Mouse (Mus musculus): ENCODE data around the gene Grhl3. TPM values are rescaled to one million over a fixed set of nuclear protein-coding genes. Genes with fewer than 3 reads are reported as not detected.
A peak's percentile ranks its signal among the peaks of the same experiment; 100 is the strongest.

Grhl3 gene
- polyA plus RNA-seq, 1 experiment from 2014 or later = 4.3 TPM

DNA sequence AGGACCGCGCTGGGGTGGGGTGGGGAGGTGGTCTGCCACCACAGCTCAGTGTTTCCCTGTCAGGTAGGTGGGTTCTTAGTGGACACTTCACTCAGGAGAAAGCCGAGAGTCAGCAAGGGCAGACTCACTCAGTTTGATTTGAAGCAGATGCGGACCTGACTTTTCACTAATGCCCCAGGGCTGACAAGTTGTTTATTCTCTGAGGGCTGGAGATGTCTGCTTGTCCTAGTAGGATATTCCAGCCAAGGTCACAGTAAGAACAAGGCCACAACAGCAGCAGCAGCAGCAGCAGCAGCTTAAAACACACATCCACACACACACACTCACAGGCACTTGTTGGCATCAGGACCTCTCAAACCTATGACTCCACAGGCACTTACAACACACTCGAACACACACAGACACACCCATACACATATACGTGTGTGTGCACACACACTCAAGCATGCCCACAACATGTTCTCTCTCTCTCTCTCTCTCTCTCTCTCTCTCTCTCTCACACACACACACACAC, 2.3 kb downstream of the Grhl3 start:
- Histone ChIP-seq H3K27me3 (peaks cover 76% of the 10 kb centered on the region), H3K36me3 (no peaks in the 10 kb centered on the region), H3K27ac (no peak overlapping the region), H3K9ac (no peak overlapping the region), H3K4me3 (no peak overlapping the region), H3K4me1 (peaks cover 49% of the 10 kb centered on the region), H3K4me2 (peak overlapping the region; percentile 66; the same call in 1 of the 2 replicates), H3K9me3 (no peaks in the 10 kb centered on the region)
- 0 out of 2 replicates have a peak, but pooled peaks have one; percentile 1 for ATAC-seq (ENCODE audit: borderline replicate concordance, extremely low read depth, low FRiP score, low TSS enrichment)
- 37% methylated on average over 6 of the region's 6 CpGs for WGBS

DNA sequence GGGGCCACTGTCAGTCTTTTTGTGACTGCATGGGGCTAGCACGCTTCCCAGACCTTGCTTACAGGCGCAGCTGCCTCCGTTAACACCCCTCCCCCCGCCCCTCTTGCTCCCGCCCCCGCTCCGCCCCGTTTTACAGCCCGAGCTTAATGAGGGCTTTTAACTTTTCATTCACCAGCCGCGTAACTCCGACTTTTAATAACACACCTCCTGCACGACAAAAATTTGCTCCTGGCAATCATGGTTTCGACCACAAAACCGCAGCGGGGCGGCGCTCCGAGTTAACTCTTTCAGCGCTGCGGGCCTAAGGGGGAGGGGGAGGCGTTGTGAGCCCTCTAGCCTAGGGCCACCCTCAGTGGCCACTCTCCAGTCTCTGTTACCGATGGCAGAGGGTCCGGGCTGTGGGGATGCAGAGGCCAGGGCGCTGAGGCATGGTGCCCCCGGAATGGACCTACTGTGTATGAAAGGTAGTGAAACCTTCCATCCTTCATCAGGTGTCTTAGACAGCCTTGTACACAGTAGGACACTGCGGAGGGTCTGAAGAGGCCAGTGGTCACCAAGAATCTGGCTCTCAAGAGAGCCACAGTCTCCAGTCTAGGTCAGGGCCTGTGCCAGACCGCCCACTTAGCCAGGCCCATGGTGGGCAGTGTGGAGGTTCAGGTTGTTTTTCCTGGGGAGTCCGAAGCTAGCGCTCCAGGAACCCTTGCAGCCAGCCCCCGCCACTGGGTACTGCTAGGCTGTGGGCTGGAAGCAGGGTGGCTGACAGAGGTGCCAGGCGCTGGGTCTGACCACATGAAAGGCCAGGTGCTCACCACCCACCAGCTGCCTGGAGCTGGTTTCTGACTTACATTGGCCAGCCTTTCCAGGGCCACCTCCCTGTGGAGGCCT, 3.0 kb downstream of the Grhl3 start:
- Histone ChIP-seq H3K9ac (peak overlapping the region; percentile 38), H3K4me2 (peak overlapping the region; percentile 66), H3K4me1 (peaks cover 55% of the 10 kb centered on the region), H3K4me3 (peak overlapping the region; percentile 32), H3K27me3 (peaks cover 70% of the 10 kb centered on the region), H3K36me3 (no peaks in the 10 kb centered on the region), H3K27ac (peak overlapping the region; percentile 46; the same call in 1 of the 2 replicates), H3K9me3 (no peaks in the 10 kb centered on the region)
- 12% methylated on average over 32 of the region's 32 CpGs for WGBS
- peak; percentile 39 for ATAC-seq (ENCODE audit: borderline replicate concordance, extremely low read depth, low FRiP score, low TSS enrichment)

DNA sequence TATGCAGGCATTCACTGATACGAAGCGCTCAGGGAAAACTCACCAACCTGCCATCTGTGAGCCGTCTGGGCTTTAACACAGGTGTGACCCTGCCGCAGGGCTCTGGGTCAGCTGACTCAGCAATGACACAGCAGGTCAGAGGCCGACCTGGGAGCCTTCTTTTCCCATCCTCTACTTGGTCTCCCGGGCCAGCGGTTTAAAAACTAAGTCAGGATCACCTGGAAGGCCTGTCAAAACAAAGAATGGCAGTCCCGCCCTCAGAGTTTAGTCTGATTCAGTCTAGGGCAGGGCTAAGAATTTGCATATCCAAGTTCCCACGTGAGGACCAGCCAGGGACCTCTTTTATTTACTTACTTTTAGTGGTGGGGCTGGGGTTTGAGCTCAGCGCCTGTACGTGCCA, 4.2 kb downstream of the Grhl3 start:
- Histone ChIP-seq H3K4me3 (no peak overlapping the region), H3K4me1 (peaks cover 64% of the 10 kb centered on the region), H3K9ac (no peak overlapping the region), H3K9me3 (no peaks in the 10 kb centered on the region), H3K4me2 (peak overlapping the region; percentile 66; the same call in 1 of the 2 replicates), H3K27ac (no peak overlapping the region), H3K27me3 (peaks cover 60% of the 10 kb centered on the region), H3K36me3 (no peaks in the 10 kb centered on the region)
- 6% methylated on average over 11 of the region's 11 CpGs for WGBS
- no peak for ATAC-seq (ENCODE audit: borderline replicate concordance, extremely low read depth, low FRiP score, low TSS enrichment)

DNA sequence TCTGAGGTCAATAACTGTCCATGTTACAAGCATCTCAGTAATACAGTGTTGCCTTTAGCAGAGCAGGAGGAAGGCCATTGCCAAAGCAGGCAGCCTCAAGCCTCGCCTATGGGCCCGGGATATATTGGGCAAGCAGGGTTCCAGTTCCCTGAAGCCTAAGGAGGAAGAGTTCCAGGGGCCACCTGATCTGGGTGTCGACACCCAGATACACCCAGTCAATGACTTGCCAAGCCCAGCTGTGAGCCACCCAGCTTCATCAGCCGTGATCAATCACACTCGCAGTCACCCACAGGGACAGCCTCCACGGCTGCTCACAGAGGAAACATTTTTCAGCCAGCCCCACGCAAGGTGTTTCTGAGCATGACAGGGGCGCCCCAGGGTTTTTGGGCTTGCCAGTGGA, 5.9 kb downstream of the Grhl3 start:
- Histone ChIP-seq H3K4me3 (no peak overlapping the region), H3K9me3 (no peaks in the 10 kb centered on the region), H3K27ac (no peak overlapping the region), H3K4me1 (peaks cover 62% of the 10 kb centered on the region), H3K9ac (no peak overlapping the region), H3K27me3 (peaks cover 43% of the 10 kb centered on the region), H3K36me3 (no peaks in the 10 kb centered on the region), H3K4me2 (no peak overlapping the region)
- ATAC-seq (ENCODE audit: borderline replicate concordance, extremely low read depth, low FRiP score, low TSS enrichment) = no peak
- WGBS = 52% methylated on average over 8 of the region's 8 CpGs

DNA sequence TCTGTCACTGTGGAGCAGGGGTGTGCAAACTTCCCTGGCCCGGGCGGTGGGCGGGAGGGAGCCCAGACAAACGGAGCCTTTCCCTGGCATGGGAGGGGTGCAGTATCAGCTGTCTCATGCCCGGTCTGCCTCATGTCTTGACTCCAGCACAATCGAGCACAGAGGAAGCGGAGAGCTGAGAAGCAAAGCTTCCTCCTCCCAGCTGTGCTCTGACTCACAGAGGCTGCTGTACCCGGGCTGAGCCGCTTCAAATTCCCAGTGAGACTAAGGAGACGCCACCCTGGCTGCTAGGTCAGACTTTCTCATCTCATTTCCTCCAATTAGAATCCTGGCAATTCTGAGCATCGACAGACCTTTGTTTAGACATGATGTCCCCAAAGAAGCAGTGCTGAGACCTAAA, 6.4 kb downstream of the Grhl3 start:
- Histone ChIP-seq H3K4me2 (no peak overlapping the region), H3K9ac (no peak overlapping the region), H3K4me1 (peaks cover 62% of the 10 kb centered on the region), H3K4me3 (no peak overlapping the region), H3K36me3 (no peaks in the 10 kb centered on the region), H3K27me3 (peaks cover 39% of the 10 kb centered on the region), H3K27ac (no peak overlapping the region), H3K9me3 (no peaks in the 10 kb centered on the region)
- no peak for ATAC-seq (ENCODE audit: borderline replicate concordance, extremely low read depth, low FRiP score, low TSS enrichment)
- WGBS = 37% methylated on average over 11 of the region's 11 CpGs

DNA sequence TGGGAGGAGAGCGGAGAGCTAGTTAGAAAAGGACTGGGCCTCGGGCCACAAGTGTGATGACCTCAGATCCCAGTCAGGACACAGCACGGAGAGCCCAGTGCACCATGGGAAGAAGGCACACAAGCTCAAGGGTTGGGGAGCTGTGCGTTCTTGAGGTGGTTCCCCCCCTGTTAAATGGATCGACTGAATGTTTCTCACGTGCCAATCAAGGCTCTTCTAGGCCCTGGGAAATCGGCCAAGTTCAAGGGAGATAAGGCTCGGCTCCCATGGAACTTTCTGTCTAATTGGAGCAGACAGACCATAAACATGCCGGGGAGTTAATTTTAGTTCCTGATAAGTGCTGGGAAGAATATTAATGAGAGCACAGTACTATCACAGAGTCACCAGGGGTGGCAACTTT, 8.0 kb downstream of the Grhl3 start:
- H3K27ac ChIP-seq = peak overlapping the region; percentile 17
- H3K4me1 ChIP-seq = peaks cover 55% of the 10 kb centered on the region
- H3K4me2 ChIP-seq = no peak overlapping the region
- no peaks in the 10 kb centered on the region for H3K36me3 ChIP-seq
- 16% methylated on average over 9 of the region's 9 CpGs for WGBS
- H3K27me3 ChIP-seq = peaks cover 23% of the 10 kb centered on the region
- no peak for ATAC-seq (ENCODE audit: borderline replicate concordance, extremely low read depth, low FRiP score, low TSS enrichment)
- no peaks in the 10 kb centered on the region for H3K9me3 ChIP-seq
- no peak overlapping the region for H3K9ac ChIP-seq
- no peak overlapping the region for H3K4me3 ChIP-seq

DNA sequence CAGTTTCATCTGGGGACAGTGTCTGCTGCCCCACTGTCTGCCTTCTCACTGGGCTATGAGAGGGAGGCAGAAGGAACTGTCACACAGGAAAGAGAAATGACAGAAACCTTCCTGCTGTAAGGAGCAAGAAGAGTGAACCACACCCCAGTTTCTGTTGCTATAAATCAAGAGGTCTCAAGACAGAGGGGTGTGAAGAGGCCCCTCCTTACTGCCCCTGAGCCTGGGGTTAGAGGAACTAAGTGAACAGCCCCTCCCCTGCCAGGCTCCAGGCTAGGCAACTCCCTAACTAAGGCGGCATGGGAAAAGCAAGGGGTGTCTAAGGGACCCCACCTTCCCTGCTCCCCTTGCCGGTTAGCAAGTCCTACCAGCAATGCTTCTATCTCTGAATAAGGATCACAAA, 9.6 kb downstream of the Grhl3 start:
- H3K9me3 ChIP-seq = no peaks in the 10 kb centered on the region
- H3K4me1 ChIP-seq = peaks cover 39% of the 10 kb centered on the region
- no peak for ATAC-seq (ENCODE audit: borderline replicate concordance, extremely low read depth, low FRiP score, low TSS enrichment)
- H3K4me3 ChIP-seq = no peak overlapping the region
- H3K27ac ChIP-seq = no peak overlapping the region
- peaks cover 12% of the 10 kb centered on the region for H3K27me3 ChIP-seq
- whole genome bisulfite sequencing = 42% methylated on average over 2 of the region's 2 CpGs
- H3K4me2 ChIP-seq = no peak overlapping the region
- H3K9ac ChIP-seq = no peak overlapping the region
- no peaks in the 10 kb centered on the region for H3K36me3 ChIP-seq

DNA sequence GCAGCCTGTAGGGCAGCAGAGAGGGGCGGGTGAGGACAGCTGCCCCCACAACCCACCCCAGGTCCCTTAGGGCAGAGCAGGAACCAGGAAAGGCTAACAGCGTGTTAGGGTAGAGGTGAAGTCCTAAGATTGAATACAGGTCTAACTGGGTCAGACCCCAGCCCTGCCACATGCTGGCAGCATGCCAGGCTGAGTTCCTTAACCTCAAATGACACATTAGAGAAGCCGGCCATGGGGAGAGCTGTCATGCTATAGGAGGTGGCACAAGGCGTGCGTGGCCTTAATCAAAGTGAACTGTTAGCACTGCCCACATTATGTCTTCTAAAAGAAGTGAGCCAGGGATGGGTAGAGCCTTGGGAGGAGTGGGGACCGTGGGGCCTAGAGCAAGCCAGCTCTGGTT, 24.1 kb downstream of the Grhl3 start:
- H3K27me3 ChIP-seq = no peaks in the 10 kb centered on the region
- H3K9ac ChIP-seq = no peak overlapping the region
- no peak overlapping the region for H3K4me2 ChIP-seq
- 51% methylated on average over 6 of the region's 6 CpGs for WGBS
- H3K27ac ChIP-seq = no peak overlapping the region
- H3K4me3 ChIP-seq = no peak overlapping the region
- ATAC-seq (ENCODE audit: borderline replicate concordance, extremely low read depth, low FRiP score, low TSS enrichment) = no peak
- H3K4me1 ChIP-seq = peaks cover 60% of the 10 kb centered on the region
- no peaks in the 10 kb centered on the region for H3K36me3 ChIP-seq
- H3K9me3 ChIP-seq = no peaks in the 10 kb centered on the region

DNA sequence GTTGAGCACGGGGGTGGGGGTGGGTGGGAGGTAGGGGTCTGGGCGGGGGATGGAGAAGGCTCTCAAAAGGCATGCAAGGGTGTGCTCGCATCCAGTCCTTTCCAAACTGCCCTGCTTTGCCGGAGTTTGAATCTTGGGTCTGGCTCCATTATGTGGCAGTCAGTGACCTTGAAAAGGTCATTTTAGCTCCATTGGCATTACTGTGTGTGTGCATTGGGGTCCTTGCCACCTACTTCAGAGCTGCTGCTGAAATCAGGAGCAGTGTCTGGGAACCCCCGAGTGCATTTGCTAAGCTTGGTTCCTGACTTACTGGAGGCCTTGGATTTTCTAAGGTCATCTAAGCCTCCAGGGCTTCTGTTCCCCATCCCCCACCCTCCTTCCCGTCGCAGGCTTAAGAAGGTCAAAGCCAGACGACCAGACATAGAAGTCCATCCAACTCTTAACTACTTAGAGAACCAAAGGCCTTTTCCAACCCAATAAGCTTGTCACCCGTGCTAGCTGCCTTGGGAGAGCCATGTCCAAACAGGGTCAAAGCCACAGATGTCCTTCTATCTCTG, 24.8 kb downstream of the Grhl3 start:
- H3K4me2 ChIP-seq = no peak overlapping the region
- H3K9me3 ChIP-seq = no peaks in the 10 kb centered on the region
- no peak overlapping the region for H3K4me3 ChIP-seq
- H3K9ac ChIP-seq = no peak overlapping the region
- H3K27ac ChIP-seq = peak overlapping the region; percentile 90; the same call in 1 of the 2 replicates
- 24% methylated on average over 9 of the region's 9 CpGs for WGBS
- H3K36me3 ChIP-seq = no peaks in the 10 kb centered on the region
- no peaks in the 10 kb centered on the region for H3K27me3 ChIP-seq
- peaks cover 64% of the 10 kb centered on the region for H3K4me1 ChIP-seq
- ATAC-seq (ENCODE audit: borderline replicate concordance, extremely low read depth, low FRiP score, low TSS enrichment) = no peak

DNA sequence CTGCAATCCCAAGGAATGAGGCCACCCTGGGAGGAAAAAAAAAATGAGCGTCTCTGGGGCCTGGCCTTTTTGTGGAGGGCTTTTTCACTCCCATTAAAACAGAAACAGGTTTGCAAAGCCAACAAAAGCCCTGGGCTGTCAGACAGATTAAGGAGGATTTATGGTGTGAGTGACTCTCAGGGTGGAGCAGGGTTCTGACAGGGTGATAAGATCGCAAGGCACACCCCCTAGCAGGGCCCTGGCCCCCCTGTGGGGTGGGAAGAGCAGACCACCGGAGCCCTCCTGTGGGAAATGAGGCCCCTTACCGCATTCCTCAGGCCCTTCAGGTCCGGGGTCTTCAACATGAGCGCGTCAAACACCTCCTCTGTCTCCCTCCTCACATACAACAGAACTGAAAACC, 25.3 kb downstream of the Grhl3 start:
- WGBS = 13% methylated on average over 7 of the region's 7 CpGs
- no peaks in the 10 kb centered on the region for H3K27me3 ChIP-seq
- no peak for ATAC-seq (ENCODE audit: borderline replicate concordance, extremely low read depth, low FRiP score, low TSS enrichment)
- H3K4me1 ChIP-seq = peaks cover 63% of the 10 kb centered on the region
- no peaks in the 10 kb centered on the region for H3K36me3 ChIP-seq
- H3K4me3 ChIP-seq = no peak overlapping the region
- 0 out of 2 replicates have a peak overlapping the region, but pooled peaks have one; percentile 15 for H3K9ac ChIP-seq
- no peaks in the 10 kb centered on the region for H3K9me3 ChIP-seq
- H3K4me2 ChIP-seq = no peak overlapping the region
- H3K27ac ChIP-seq = peak overlapping the region; percentile 90

DNA sequence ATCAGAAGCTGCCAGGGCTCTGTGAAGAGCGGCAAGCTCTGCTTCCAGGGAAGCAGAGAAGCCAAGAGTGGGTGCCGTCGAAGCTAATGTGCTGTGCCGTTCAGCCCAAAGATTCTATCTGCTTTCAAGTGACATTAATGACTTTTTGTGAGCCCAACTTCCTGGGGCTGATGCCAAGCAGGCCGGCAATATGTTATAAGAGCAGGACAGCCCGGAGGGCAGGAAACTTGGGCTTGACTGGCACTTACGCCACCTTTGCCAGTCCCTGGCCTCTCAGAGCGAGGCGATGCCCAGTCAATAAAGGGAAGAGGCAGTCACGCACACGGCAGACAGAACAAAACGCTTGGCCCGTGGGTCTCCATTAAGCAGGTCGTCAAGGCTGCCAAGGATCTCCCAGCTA, 25.9 kb downstream of the Grhl3 start:
- WGBS = 25% methylated on average over 14 of the region's 14 CpGs
- ATAC-seq (ENCODE audit: borderline replicate concordance, extremely low read depth, low FRiP score, low TSS enrichment) = no peak
- no peaks in the 10 kb centered on the region for H3K9me3 ChIP-seq
- no peak overlapping the region for H3K4me3 ChIP-seq
- H3K27me3 ChIP-seq = no peaks in the 10 kb centered on the region
- H3K9ac ChIP-seq = 0 out of 2 replicates have a peak overlapping the region, but pooled peaks have one; percentile 15
- H3K27ac ChIP-seq = peak overlapping the region; percentile 90
- no peaks in the 10 kb centered on the region for H3K36me3 ChIP-seq
- no peak overlapping the region for H3K4me2 ChIP-seq
- peaks cover 59% of the 10 kb centered on the region for H3K4me1 ChIP-seq

DNA sequence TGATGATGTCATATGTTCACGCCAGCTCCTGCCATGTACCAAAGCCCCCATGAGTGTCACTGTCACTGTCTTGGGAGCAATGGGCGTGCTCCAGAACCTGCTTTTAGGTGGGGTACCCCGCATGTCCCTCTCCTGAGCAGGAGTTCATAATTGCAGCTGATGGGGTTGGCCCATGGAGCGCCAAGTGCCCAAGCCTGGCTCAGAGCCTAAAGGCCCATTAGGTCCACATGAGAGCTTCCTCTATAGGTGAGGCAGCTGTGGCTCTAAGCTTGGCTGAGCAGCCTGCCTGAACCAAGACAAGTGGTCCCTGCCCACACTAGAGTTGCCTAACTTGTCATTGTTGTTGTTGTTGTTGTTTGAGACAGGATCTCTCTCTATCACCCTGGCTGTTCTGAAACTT, 26.6 kb downstream of the Grhl3 start:
- H3K4me1 ChIP-seq = peaks cover 59% of the 10 kb centered on the region
- H3K36me3 ChIP-seq = no peaks in the 10 kb centered on the region
- ATAC-seq (ENCODE audit: borderline replicate concordance, extremely low read depth, low FRiP score, low TSS enrichment) = no peak

More for the DNA sequence above, 26.6 kb downstream of the Grhl3 start:
- WGBS = 64% methylated on average over 4 of the region's 4 CpGs
- Histone ChIP-seq H3K4me2 (0 out of 2 replicates have a peak overlapping the region, but pooled peaks have one; percentile 10), H3K9ac (no peak overlapping the region), H3K27me3 (no peaks in the 10 kb centered on the region), H3K27ac (peak overlapping the region; percentile 90), H3K9me3 (no peaks in the 10 kb centered on the region), H3K4me3 (no peak overlapping the region)
